Mouse (Mus musculus): Measurements from ENCODE around the gene 1700001K19Rik.
"Not testable (repeated sequence)": the region's sequence is repeated elsewhere in the genome, so short reads cannot be mapped to it uniquely, and the experiment has no call there.

GRCm38 (mm10) chr12:110705419-110705818 is 23.0 kb upstream of the 1700001K19Rik start:
- TF ChIP-seq GATA1 (IDR thresholded peaks at IDR 0.05; ENCODE audit: borderline replicate concordance, low read length); FLI1 (IDR thresholded peaks at IDR 0.05; ENCODE audit: low read length): not testable (repeated sequence)

Measured in megakaryocyte, embryonic 14.5 days (primary cell).